Mouse (Mus musculus): ENCODE data around the gene Ipo13.

- TF ChIP-seq ZNF384 (IDR thresholded peaks at IDR 0.05; ENCODE audit: low read depth, low read length) (no peak), JUN (IDR thresholded peaks at IDR 0.05; ENCODE audit: insufficient read depth, low read depth, low read length) (no peak), USF1 (IDR thresholded peaks at IDR 0.05; ENCODE audit: low read depth, low read length) (no peak), CTCF (conservative IDR thresholded peaks at IDR 0.05 in 1 of 2, IDR thresholded peaks at IDR 0.05 in 1 of 2; ENCODE audit: low read depth in 2 of 2, low read length in 2 of 2) (no peak), MXI1 (IDR thresholded peaks at IDR 0.05; ENCODE audit: low read depth, low read length) (no peak), MAX (IDR thresholded peaks at IDR 0.05; ENCODE audit: low read length) (no peak), HCFC1 (IDR thresholded peaks at IDR 0.05; ENCODE audit: low read depth, low read length) (no peak), ZKSCAN1 (IDR thresholded peaks at IDR 0.05; ENCODE audit: borderline replicate concordance, low read depth, low read length) (no peak), MAZ (IDR thresholded peaks at IDR 0.05; ENCODE audit: low read depth, low read length) (no peak), ELF1 (IDR thresholded peaks at IDR 0.05; ENCODE audit: low read depth, low read length) (no peak), POLR2A (IDR thresholded peaks at IDR 0.05; ENCODE audit: low read depth, low read length) (no peak), EP300 (IDR thresholded peaks at IDR 0.05; ENCODE audit: low read length) (no peak)
Measured at GRCm38 (mm10) chr4:117852152-117852868, 62.5 kb downstream of the Ipo13 start.
